In genomic region chr4:46404042-46404795, GRCm38 (mm10) we compare ENCODE assay signal across 9 mouse cellular contexts. TPM values are rescaled to one million over a fixed set of nuclear protein-coding genes. Genes with fewer than 3 reads are reported as not detected.
A peak's percentile ranks its signal among the peaks of the same experiment; 100 is the strongest.
DNase-seq lines count a peak whose midpoint lies in the region; ATAC-seq lines count a peak whose summit lies in the region.
"Had no signal": no experiment of that assay in that cellular context is flagged by ENCODE, and none has a peak within 500 bp of the region (broad histone marks: within the 10 kb centered on the region; RNA-seq: fewer than 3 reads in every experiment).

No protein-coding gene starts in this region.

- peaks cover 67% of the 10 kb centered on the region for H3K4me1 ChIP-seq in liver, embryonic 12.5 days

- H3K27me3 ChIP-seq in liver, embryonic 12.5 days (replicated peaks): no peaks in the 10 kb centered on the region
- H3K27me3 ChIP-seq in splenic B cell, adult 2 months (ENCODE audit: control insufficient read depth, insufficient read depth, low read length, poor library complexity, severe bottlenecking): no peaks in the 10 kb centered on the region

- peak; percentile 50 for DNase-seq in splenic B cell, adult 2 months (ENCODE audit: low read depth, low spot score)
- no peak for DNase-seq in retina, embryonic 14.5 days (ENCODE audit: low spot score)
- no peak for DNase-seq in gastrocnemius, adult 8-10 months (ENCODE audit: low spot score in 2 of 2)
- DNase-seq in layer of hippocampus, adult 11-12 months (ENCODE audit: low spot score): no peak

- peaks cover 35% of the 10 kb centered on the region for H3K36me3 ChIP-seq in liver, embryonic 12.5 days
- H3K36me3 ChIP-seq in splenic B cell, adult 2 months (ENCODE audit: control insufficient read depth, insufficient read depth, low read length, poor library complexity, severe bottlenecking): no peaks in the 10 kb centered on the region

- peak; percentile 78 for ATAC-seq in CD4-positive, CD25-positive, alpha-beta regulatory T cell, adult 4 months
- ATAC-seq in activated CD4-positive, CD25-positive, alpha-beta regulatory T cell, adult 4 months: peak; percentile 85
- ATAC-seq in liver, embryonic 12.5 days: peak; percentile 84

- H3K27ac ChIP-seq in liver, embryonic 12.5 days: peak overlapping the region; percentile 99

- H3K9ac ChIP-seq in liver, embryonic 12.5 days: peak overlapping the region; percentile 88

- H3K4me2 ChIP-seq in liver, embryonic 12.5 days: peak overlapping the region; percentile 87

- H3K4me3 ChIP-seq in liver, embryonic 12.5 days: peak overlapping the region; percentile 70

- H3K9me3 ChIP-seq in liver, embryonic 12.5 days (replicated peaks): no peaks in the 10 kb centered on the region

- 14% methylated on average over 6 of the region's 6 CpGs for WGBS in liver, embryonic 12.5 days (ENCODE audit: insufficient replicate concordance)

RNA-seq across cellular contexts. Expression of gene Hemgn, which starts 9.1 kb away (rescaled TPM):
- polyA plus RNA-seq in CD4-positive, CD25-positive, alpha-beta regulatory T cell, adult 4 months (2017; shearing (Covaris generic)): under 1 TPM in 1 of 2 experiments, not detected in 1; 0.36 TPM
- polyA plus RNA-seq in activated CD4-positive, CD25-positive, alpha-beta regulatory T cell, adult 4 months (2017; shearing (Covaris generic)): 1 to 10 TPM in 1 of 2 experiments, under 1 TPM in 1; 0.93 to 2.7 TPM
- 425 and 445 TPM in 2 replicates for polyA plus RNA-seq in liver, embryonic 12.5 days (2016; fragmentation: Nextera tagmentation; extraction: Ambion mirVana)
- total RNA-seq in gastrocnemius, adult 8-10 months (2022): not detected
- total RNA-seq: adrenal gland, adult 18-20 months; layer of hippocampus, postnatal 10 days had no signal

RNA-seq across cellular contexts. Expression of gene Trmo, which starts 15.0 kb away (rescaled TPM):
- 10 to 100 TPM; 20.9 TPM for polyA plus RNA-seq in CD4-positive, CD25-positive, alpha-beta regulatory T cell, adult 4 months (2017; shearing (Covaris generic))
- 10 to 100 TPM; 10.9 to 16.3 TPM for polyA plus RNA-seq in activated CD4-positive, CD25-positive, alpha-beta regulatory T cell, adult 4 months (2017; shearing (Covaris generic))
- 9.2 and 11.5 TPM in 2 replicates for polyA plus RNA-seq in liver, embryonic 12.5 days (2016; fragmentation: Nextera tagmentation; extraction: Ambion mirVana)
- 1 to 10 TPM; 2.1 to 2.8 (median 2.5) TPM for total RNA-seq in gastrocnemius, adult 8-10 months (2022)

RNA-seq across cellular contexts. Expression of gene Anp32b, which starts 46.5 kb away (rescaled TPM):
- 10 to 100 TPM; 36.6 to 47.9 TPM for polyA plus RNA-seq in CD4-positive, CD25-positive, alpha-beta regulatory T cell, adult 4 months (2017; shearing (Covaris generic))
- polyA plus RNA-seq in activated CD4-positive, CD25-positive, alpha-beta regulatory T cell, adult 4 months (2017; shearing (Covaris generic)): 10 to 100 TPM; 55.1 to 55.3 TPM
- 669 and 722 TPM in 2 replicates for polyA plus RNA-seq in liver, embryonic 12.5 days (2016; fragmentation: Nextera tagmentation; extraction: Ambion mirVana)
- total RNA-seq in gastrocnemius, adult 8-10 months (2022): 10 to 100 TPM; 64.6 to 80.2 (median 70.7) TPM

Comparison
In these comparisons a context has a peak if more than half of its experiments do, and no peak if none do; other contexts are left out.
1. RNA of gene Hemgn, which starts 9.1 kb away (polyA plus RNA-seq): 425 to 445 TPM in liver, embryonic 12.5 days; 0.93 to 2.7 TPM in activated CD4-positive, CD25-positive, alpha-beta regulatory T cell, adult 4 months and 0.36 TPM in CD4-positive, CD25-positive, alpha-beta regulatory T cell, adult 4 months; every median in the first group is over 100 times any median in the second.
2. RNA of gene Anp32b, which starts 46.5 kb away (polyA plus RNA-seq): 669 to 722 TPM in liver, embryonic 12.5 days; 55.1 to 55.3 TPM in activated CD4-positive, CD25-positive, alpha-beta regulatory T cell, adult 4 months and 36.6 to 47.9 TPM in CD4-positive, CD25-positive, alpha-beta regulatory T cell, adult 4 months; every median in the first group is over 10 times any median in the second.
3. Peak in every context shown above with its lines, with median percentiles within 50 percentile points of each other: ATAC-seq.